Comparison of ENCODE assay signal across 26 mouse cellular contexts in the genomic region with DNA sequence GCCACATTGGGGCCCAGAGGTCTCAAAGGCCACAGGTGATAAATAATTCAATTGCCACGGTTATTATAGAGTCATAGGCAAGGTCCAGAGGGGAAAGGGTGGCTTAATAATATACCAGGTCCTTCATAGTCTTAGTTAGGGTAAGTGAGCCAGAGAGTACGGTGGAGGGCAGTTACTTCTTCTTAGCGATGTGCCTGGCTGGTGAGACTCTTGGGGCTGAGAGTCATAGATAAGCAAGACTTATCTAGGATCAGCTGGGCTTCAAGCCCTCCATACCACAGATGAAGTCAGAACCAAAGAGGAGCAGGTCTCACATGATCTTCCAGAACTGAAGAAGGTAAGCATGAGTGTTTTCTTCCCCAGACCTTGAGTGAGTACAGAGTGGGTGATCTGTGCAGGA. TPM values are rescaled to one million over a fixed set of nuclear protein-coding genes. Genes with fewer than 3 reads are reported as not detected.
DNase-seq lines count a peak whose midpoint lies in the region; ATAC-seq and TF ChIP-seq lines count a peak whose summit lies in the region.
"Had no signal": no experiment of that assay in that cellular context is flagged by ENCODE, and none has a peak within 500 bp of the region (broad histone marks: within the 10 kb centered on the region; RNA-seq: fewer than 3 reads in every experiment).

Olfr1393 (plus strand) TSS at position 83 of the 400 bp plus-strand sequence.

- peak; percentile 44; the same call in 1 of the 2 replicates for ATAC-seq in megakaryocyte progenitor cell, adult 5-6 weeks (replicated peaks; ENCODE audit: poor library complexity)
- ATAC-seq: forebrain, embryonic 14.5 days; forebrain, embryonic 16.5 days had no signal

- H3K36me3 ChIP-seq in MEL (ENCODE audit: control insufficient read depth in 1 of 2, insufficient read depth in 2 of 2, low read length in 2 of 2), result no peaks in the 10 kb centered on the region
- no peaks in the 10 kb centered on the region for H3K36me3 ChIP-seq in midbrain, embryonic 10.5 days
- H3K36me3 ChIP-seq: embryonic facial prominence, embryonic 13.5 days; embryonic facial prominence, embryonic 15.5 days; forebrain, embryonic 10.5 days; forebrain, embryonic 12.5 days had no signal

- H3K79me2 ChIP-seq in MEL (ENCODE audit: control insufficient read depth, insufficient read depth, low read length, poor library complexity), result no peaks in the 10 kb centered on the region

- H3K27me3 ChIP-seq in MEL (ENCODE audit: control insufficient read depth in 1 of 2, insufficient read depth in 2 of 2, low read length in 2 of 2), result peaks cover 4 to 5% of the 10 kb centered on the region in 2 experiments; a peak in 3 of 4 replicates
- no peaks in the 10 kb centered on the region for H3K27me3 ChIP-seq in midbrain, embryonic 10.5 days (ENCODE audit: low read depth, poor library complexity, severe bottlenecking)
- H3K27me3 ChIP-seq: embryonic facial prominence, embryonic 13.5 days; embryonic facial prominence, embryonic 15.5 days; forebrain, embryonic 12.5 days had no signal

- no peaks in the 10 kb centered on the region for H3K9me3 ChIP-seq in MEL (replicated peaks; ENCODE audit: insufficient read depth, low read length)
- H3K9me3 ChIP-seq in midbrain, embryonic 10.5 days (replicated peaks), result no peaks in the 10 kb centered on the region; the same call in 1 of the 2 replicates
- H3K9me3 ChIP-seq: embryonic facial prominence, embryonic 13.5 days; embryonic facial prominence, embryonic 15.5 days; forebrain, embryonic 10.5 days; forebrain, embryonic 12.5 days had no signal

- no peak for TF ChIP-seq POLR2A in MEL (IDR thresholded peaks at IDR 0.05; ENCODE audit: control insufficient read depth in 1 of 2, insufficient read depth in 1 of 2, low read depth in 1 of 2, low read length in 2 of 2, poor library complexity in 1 of 2)

- 81% methylated on average over 3 of the region's 3 CpGs for WGBS in midbrain, embryonic 10.5 days

- DNase-seq in kidney, adult 9 months, result peak; percentile 43
- no peak for DNase-seq in kidney, adult 18-20 months
- no peak for DNase-seq in MEL (ENCODE audit: low read depth, low spot score)
- DNase-seq in lung, postnatal 25 days (ENCODE audit: low spot score), result no peak
- no peak for DNase-seq in midbrain, embryonic 10.5 days (ENCODE audit: low spot score)
- DNase-seq in lung, adult 18-20 months, result no peak
- DNase-seq: adrenal gland, adult 2 months; adrenal gland, postnatal 10 days; adrenal gland, postnatal 25 days; cerebellum, adult 11 months; cerebellum, adult 18-20 months; cerebellum, adult 9-10 months; cerebellum, postnatal 10 days; cerebellum, postnatal 25 days; embryo, embryonic 11 days had no signal

- TF ChIP-seq CTCF in MEL (IDR thresholded peaks at IDR 0.05 in 2 of 3, conservative IDR thresholded peaks at IDR 0.05 in 1 of 3; ENCODE audit: control insufficient read depth in 1 of 3, insufficient read depth in 1 of 3, low read depth in 2 of 3, low read length in 3 of 3, poor library complexity in 1 of 3, severe bottlenecking in 1 of 3), result no peak

- no peak within 1 kb of the TSS for H3K4me3 ChIP-seq in MEL (ENCODE audit: control insufficient read depth in 1 of 2, insufficient read depth in 1 of 2, low read depth in 2 of 2, low read length in 2 of 2)
- no peak within 1 kb of the TSS for H3K4me3 ChIP-seq in midbrain, embryonic 10.5 days
- H3K4me3 ChIP-seq: embryonic facial prominence, embryonic 13.5 days; embryonic facial prominence, embryonic 15.5 days; erythroblast, embryonic 14.5 days; forebrain, embryonic 10.5 days; forebrain, embryonic 12.5 days had no signal

- no peak within 1 kb of the TSS for H3K9ac ChIP-seq in MEL (ENCODE audit: control insufficient read depth, low read depth, low read length, poor library complexity, severe bottlenecking)
- H3K9ac ChIP-seq: embryonic facial prominence, embryonic 13.5 days; embryonic facial prominence, embryonic 15.5 days; forebrain, embryonic 12.5 days had no signal

- TF ChIP-seq EP300 in MEL (IDR thresholded peaks at IDR 0.05; ENCODE audit: low read depth in 1 of 2, low read length in 2 of 2), result no peak

- no peaks in the 10 kb centered on the region for H3K4me1 ChIP-seq in MEL (ENCODE audit: control insufficient read depth in 1 of 2, insufficient read depth in 2 of 2, low read length in 2 of 2)
- no peaks in the 10 kb centered on the region for H3K4me1 ChIP-seq in midbrain, embryonic 10.5 days
- H3K4me1 ChIP-seq: embryonic facial prominence, embryonic 13.5 days; embryonic facial prominence, embryonic 15.5 days; forebrain, embryonic 10.5 days; forebrain, embryonic 12.5 days had no signal

- TF ChIP-seq RAD21 in MEL (IDR thresholded peaks at IDR 0.05; ENCODE audit: low read depth, low read length), result no peak

- H3K27ac ChIP-seq in MEL (ENCODE audit: control insufficient read depth, low read depth, low read length), result no peak within 1 kb of the TSS
- no peak within 1 kb of the TSS for H3K27ac ChIP-seq in midbrain, embryonic 10.5 days (replicated peaks)
- H3K27ac ChIP-seq: embryonic facial prominence, embryonic 13.5 days; embryonic facial prominence, embryonic 15.5 days; forebrain, embryonic 10.5 days; forebrain, embryonic 12.5 days had no signal

TF ChIP-seq in MEL, 35 proteins besides CTCF, POLR2A, EP300 and RAD21:
- TF ChIP-seq NRF1 (IDR thresholded peaks at IDR 0.05; ENCODE audit: insufficient read depth, low read depth, low read length, poor library complexity, severe bottlenecking) (no peak), MYC (IDR thresholded peaks at IDR 0.05; ENCODE audit: low read depth, low read length) (no peak), GATA1 (IDR thresholded peaks at IDR 0.05; ENCODE audit: low read depth, low read length) (peak; percentile 44; the same call in 1 of the 2 replicates), KAT2A (conservative IDR thresholded peaks at IDR 0.05; ENCODE audit: low read depth, low read length) (no peak), UBTF (IDR thresholded peaks at IDR 0.05; ENCODE audit: borderline replicate concordance, insufficient read depth, low read depth, low read length) (no peak), SMC3 (IDR thresholded peaks at IDR 0.05; ENCODE audit: low read depth, low read length) (no peak), JUND (IDR thresholded peaks at IDR 0.05; ENCODE audit: low read depth, low read length) (no peak), ETS1 (IDR thresholded peaks at IDR 0.05; ENCODE audit: low read depth, low read length) (0 out of 2 replicates have a peak, but pooled peaks have one; percentile 47)

RNA-seq across cellular contexts. Expression of gene Olfr1393, which starts in this region (rescaled TPM):
- total RNA-seq in MEL (2012; rRNA removed), result not detected in 2 replicates
- not detected for polyA plus RNA-seq in MEL (2012; ENCODE audit: insufficient read depth in 1 of 2, insufficient read length in 2 of 2, low read depth in 1 of 2, low replicate concordance in 2 of 2, missing spikeins in 1 of 2)
- total RNA-seq in megakaryocyte progenitor cell, adult 5-6 weeks (2015), result 0.05 TPM in 2 replicates
- total RNA-seq in megakaryocyte progenitor cell, adult 5-6 weeks (2017), result not detected in 2 replicates
- 0.04 TPM in 1 of 2 replicates, not detected in the other for polyA plus RNA-seq in midbrain, embryonic 10.5 days (2016; fragmentation: Nextera tagmentation; extraction: Ambion mirVana)
- total RNA-seq: adrenal gland, postnatal 10 days; adrenal gland, postnatal 25 days; ES-E14 had no signal
- polyA plus RNA-seq: adrenal gland, adult 2 months; C2C12; embryonic facial prominence, embryonic 11.5 days; embryonic facial prominence, embryonic 13.5 days; erythroblast, embryonic 14.5 days; forebrain, embryonic 14.5 days; forebrain, embryonic 16.5 days had no signal

Comparison
In these comparisons a context has a peak if more than half of its experiments do, and no peak if none do; other contexts are left out.
1. Peak in ATAC-seq in megakaryocyte progenitor cell, adult 5-6 weeks; RNA of the gene not detected or under 1 TPM.